Mouse (Mus musculus) liver, embryonic 14.5 days (tissue): Measurements from ENCODE around the gene Smco3.

Experiments used
- CTCF ChIP-seq: IDR thresholded peaks from 2 replicates; pipeline ENCODE4 v1.5.1; 2016; ENCODE audit warnings: antibody characterized with exemption, low read depth, control low read depth
- EP300 ChIP-seq: IDR thresholded peaks from 2 replicates; pipeline ENCODE4 v1.6.1; 2016; ENCODE audit warnings: antibody characterized with exemption, low read depth

DNA sequence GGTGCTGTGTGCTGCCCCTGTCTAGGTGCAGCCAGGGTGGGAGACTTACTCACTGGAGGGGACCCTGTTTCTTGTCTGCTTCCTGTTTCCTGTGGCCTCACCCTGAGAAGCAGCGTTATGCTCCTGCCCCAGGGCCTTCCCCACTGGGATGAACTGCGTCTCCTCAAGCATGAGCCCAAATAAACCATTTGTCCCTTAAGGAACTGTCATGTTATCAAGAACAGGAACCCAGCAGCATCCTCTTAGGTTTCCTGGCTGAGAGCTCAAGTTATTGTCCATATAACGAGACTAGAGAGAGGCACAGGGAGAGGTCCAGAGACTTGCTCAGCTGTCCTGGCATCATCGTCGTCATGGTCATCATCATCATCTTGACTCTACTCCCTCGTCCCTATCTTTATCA, 15.0 kb upstream of the Smco3 start:
- TF ChIP-seq CTCF (no peak), EP300 (no peak)
